Mouse (Mus musculus): ENCODE measurements around the gene Tgm3. TPM values are rescaled to one million over a fixed set of nuclear protein-coding genes. Genes with fewer than 3 reads are reported as not detected.

Tgm3 gene
- polyA plus RNA-seq, 1 experiment from 2014 or later = not detected

GRCm38 (mm10) chr2:130040190-130040886 is 28.2 kb downstream of the Tgm3 start:
- H3K36me3 ChIP-seq (ENCODE audit: control insufficient read depth, insufficient read depth) = no peaks in the 10 kb centered on the region
- H3K27ac ChIP-seq (ENCODE audit: low read length) = no peak overlapping the region
- ATAC-seq (ENCODE audit: low read depth) = no peak
- no peak overlapping the region for H3K4me2 ChIP-seq (ENCODE audit: low read depth, low read length)
- 47% methylated on average over 6 of the region's 6 CpGs for WGBS (ENCODE audit: insufficient replicate concordance)
- no peaks in the 10 kb centered on the region for H3K4me1 ChIP-seq (ENCODE audit: control insufficient read depth, low read depth, low read length)
- H3K4me3 ChIP-seq (ENCODE audit: low read depth, low read length) = no peak overlapping the region
- H3K9me3 ChIP-seq (replicated peaks; ENCODE audit: control insufficient read depth, low read length) = no peaks in the 10 kb centered on the region
- no peaks in the 10 kb centered on the region for H3K27me3 ChIP-seq (ENCODE audit: control insufficient read depth, insufficient read depth, low read depth, low read length)
- H3K9ac ChIP-seq (ENCODE audit: low read depth, low read length) = no peak overlapping the region

GRCm38 (mm10) chr2:130043835-130044234 is 31.7 kb downstream of the Tgm3 start:
- no peak overlapping the region for H3K4me2 ChIP-seq (ENCODE audit: low read depth, low read length)
- H3K9me3 ChIP-seq (replicated peaks; ENCODE audit: control insufficient read depth, low read length) = no peaks in the 10 kb centered on the region
- no peak overlapping the region for H3K4me3 ChIP-seq (ENCODE audit: low read depth, low read length)
- no peaks in the 10 kb centered on the region for H3K4me1 ChIP-seq (ENCODE audit: control insufficient read depth, low read depth, low read length)
- WGBS (ENCODE audit: insufficient replicate concordance) = 65% methylated on average over 4 of the region's 4 CpGs
- no peak for ATAC-seq (ENCODE audit: low read depth)
- no peak overlapping the region for H3K9ac ChIP-seq (ENCODE audit: low read depth, low read length)
- H3K27me3 ChIP-seq (ENCODE audit: control insufficient read depth, insufficient read depth, low read depth, low read length) = no peaks in the 10 kb centered on the region
- H3K27ac ChIP-seq (ENCODE audit: low read length) = no peak overlapping the region
- no peaks in the 10 kb centered on the region for H3K36me3 ChIP-seq (ENCODE audit: control insufficient read depth, insufficient read depth)

- Histone ChIP-seq H3K27ac (ENCODE audit: low read length) (no peak overlapping the region), H3K9ac (ENCODE audit: low read depth, low read length) (no peak overlapping the region), H3K4me2 (ENCODE audit: low read depth, low read length) (no peak overlapping the region), H3K9me3 (replicated peaks; ENCODE audit: control insufficient read depth, low read length) (no peaks in the 10 kb centered on the region), H3K4me3 (ENCODE audit: low read depth, low read length) (no peak overlapping the region), H3K27me3 (ENCODE audit: control insufficient read depth, insufficient read depth, low read depth, low read length) (no peaks in the 10 kb centered on the region), H3K4me1 (ENCODE audit: control insufficient read depth, low read depth, low read length) (no peaks in the 10 kb centered on the region), H3K36me3 (ENCODE audit: control insufficient read depth, insufficient read depth) (no peaks in the 10 kb centered on the region)
- no peak for ATAC-seq (ENCODE audit: low read depth)
- 55% methylated on average over 13 of the region's 13 CpGs for WGBS (ENCODE audit: insufficient replicate concordance)
Measured at GRCm38 (mm10) chr2:130047923-130048440, 35.8 kb downstream of the Tgm3 start.

- no peak for ATAC-seq (ENCODE audit: low read depth)
- Histone ChIP-seq H3K9ac (ENCODE audit: low read depth, low read length) (no peak overlapping the region), H3K4me3 (ENCODE audit: low read depth, low read length) (no peak overlapping the region), H3K9me3 (replicated peaks; ENCODE audit: control insufficient read depth, low read length) (no peaks in the 10 kb centered on the region), H3K27me3 (ENCODE audit: control insufficient read depth, insufficient read depth, low read depth, low read length) (no peaks in the 10 kb centered on the region), H3K27ac (ENCODE audit: low read length) (no peak overlapping the region), H3K36me3 (ENCODE audit: control insufficient read depth, insufficient read depth) (no peaks in the 10 kb centered on the region), H3K4me2 (ENCODE audit: low read depth, low read length) (no peak overlapping the region), H3K4me1 (ENCODE audit: control insufficient read depth, low read depth, low read length) (no peaks in the 10 kb centered on the region)
- WGBS (ENCODE audit: insufficient replicate concordance) = 36% methylated on average over 6 of the region's 6 CpGs
Measured at GRCm38 (mm10) chr2:130048792-130049191, 36.6 kb downstream of the Tgm3 start.

GRCm38 (mm10) chr2:130058149-130058548 is 46.0 kb downstream of the Tgm3 start:
- 45% methylated on average over 1 of the region's 1 CpGs for WGBS (ENCODE audit: insufficient replicate concordance)
- H3K4me2 ChIP-seq (ENCODE audit: low read depth, low read length) = no peak overlapping the region
- no peaks in the 10 kb centered on the region for H3K27me3 ChIP-seq (ENCODE audit: control insufficient read depth, insufficient read depth, low read depth, low read length)
- H3K36me3 ChIP-seq (ENCODE audit: control insufficient read depth, insufficient read depth) = no peaks in the 10 kb centered on the region
- H3K27ac ChIP-seq (ENCODE audit: low read length) = no peak overlapping the region
- H3K9me3 ChIP-seq (replicated peaks; ENCODE audit: control insufficient read depth, low read length) = no peaks in the 10 kb centered on the region
- no peak overlapping the region for H3K4me3 ChIP-seq (ENCODE audit: low read depth, low read length)
- no peaks in the 10 kb centered on the region for H3K4me1 ChIP-seq (ENCODE audit: control insufficient read depth, low read depth, low read length)
- no peak overlapping the region for H3K9ac ChIP-seq (ENCODE audit: low read depth, low read length)
- no peak for ATAC-seq (ENCODE audit: low read depth)

GRCm38 (mm10) chr2:130068228-130068627 is 56.1 kb downstream of the Tgm3 start:
- no peaks in the 10 kb centered on the region for H3K27me3 ChIP-seq (ENCODE audit: control insufficient read depth, insufficient read depth, low read depth, low read length)
- H3K9ac ChIP-seq (ENCODE audit: low read depth, low read length) = no peak overlapping the region
- no peak overlapping the region for H3K27ac ChIP-seq (ENCODE audit: low read length)
- H3K4me2 ChIP-seq (ENCODE audit: low read depth, low read length) = no peak overlapping the region
- H3K36me3 ChIP-seq (ENCODE audit: control insufficient read depth, insufficient read depth) = no peaks in the 10 kb centered on the region
- no peaks in the 10 kb centered on the region for H3K4me1 ChIP-seq (ENCODE audit: control insufficient read depth, low read depth, low read length)
- H3K4me3 ChIP-seq (ENCODE audit: low read depth, low read length) = no peak overlapping the region
- H3K9me3 ChIP-seq (replicated peaks; ENCODE audit: control insufficient read depth, low read length) = no peaks in the 10 kb centered on the region
- 18% methylated on average over 3 of the region's 3 CpGs for WGBS (ENCODE audit: insufficient replicate concordance)
- ATAC-seq (ENCODE audit: low read depth) = no peak

- H3K9me3 ChIP-seq (replicated peaks; ENCODE audit: control insufficient read depth, low read length) = no peaks in the 10 kb centered on the region
- H3K4me2 ChIP-seq (ENCODE audit: low read depth, low read length) = no peak overlapping the region
- no peak overlapping the region for H3K4me3 ChIP-seq (ENCODE audit: low read depth, low read length)
- H3K9ac ChIP-seq (ENCODE audit: low read depth, low read length) = no peak overlapping the region
- H3K36me3 ChIP-seq (ENCODE audit: control insufficient read depth, insufficient read depth) = no peaks in the 10 kb centered on the region
- ATAC-seq (ENCODE audit: low read depth) = no peak
- 63% methylated on average over 2 of the region's 2 CpGs for WGBS (ENCODE audit: insufficient replicate concordance)
- H3K4me1 ChIP-seq (ENCODE audit: control insufficient read depth, low read depth, low read length) = no peaks in the 10 kb centered on the region
- H3K27ac ChIP-seq (ENCODE audit: low read length) = no peak overlapping the region
- no peaks in the 10 kb centered on the region for H3K27me3 ChIP-seq (ENCODE audit: control insufficient read depth, insufficient read depth, low read depth, low read length)
Measured at GRCm38 (mm10) chr2:130070396-130070795, 58.2 kb downstream of the Tgm3 start.

Small RNA genes lying within 50 kb of the gene (microRNA-seq; reads per million reads assigned to microRNA genes)
- gene Mir6339 = not detected

Other genes with a start within 250 kb of the Tgm3 start
- 3.1 TPM in 2 replicates for gene Stk35, start 211.8 kb upstream of the Tgm3 start, polyA plus RNA-seq (2015; fragmentation: Nextera tagmentation; extraction: Ambion mirVana)
- not detected in 2 replicates for gene Tgm6, start 100.1 kb downstream of the Tgm3 start, polyA plus RNA-seq (2015; fragmentation: Nextera tagmentation; extraction: Ambion mirVana)
- 231 and 249 TPM in 2 replicates for gene Snrpb, start 167.1 kb downstream of the Tgm3 start, polyA plus RNA-seq (2015; fragmentation: Nextera tagmentation; extraction: Ambion mirVana)
- 0.04 and 0.11 TPM in 2 replicates for gene Tmc2, start 182.8 kb downstream of the Tgm3 start, polyA plus RNA-seq (2015; fragmentation: Nextera tagmentation; extraction: Ambion mirVana)